Mouse (Mus musculus) hindbrain, embryonic 13.5 days (tissue): ENCODE measurements around the gene 2810459M11Rik. TPM values are rescaled to one million over a fixed set of nuclear protein-coding genes. Genes with fewer than 3 reads are reported as not detected.
A peak's percentile ranks its signal among the peaks of the same experiment; 100 is the strongest.

Experiments
- ATAC-seq: fragments of 200-750 bp; cut with Nextera tagmentation; 2 replicates; pipeline ENCODE4 v1.8.0; 2017; ENCODE audit warnings: moderate TSS enrichment; ENCODE audit not compliant: low FRiP score
- H3K27ac ChIP-seq: fragments of 300-500 bp; sonication (generic); 2 replicates; pipeline ENCODE4 v1.5.1; 2015; ENCODE audit warnings: inconsistent platforms, mild to moderate bottlenecking, moderate library complexity
- H3K27me3 ChIP-seq: fragments of 300-500 bp; sonication (generic); 2 replicates; pipeline ENCODE4 v1.6.1; 2015; ENCODE audit warnings: mild to moderate bottlenecking, inconsistent platforms
- H3K36me3 ChIP-seq: fragments of 300-500 bp; sonication (generic); 2 replicates; pipeline ENCODE4 v1.6.1; 2015; ENCODE audit warnings: mild to moderate bottlenecking, inconsistent platforms
- H3K4me1 ChIP-seq: fragments of 300-500 bp; sonication (generic); replicated peaks from 2 replicates; pipeline ENCODE4 v1.6.1; 2015; ENCODE audit warnings: inconsistent platforms
- H3K4me2 ChIP-seq: fragments of 300-500 bp; sonication (generic); 2 replicates; pipeline ENCODE4 v1.6.1; 2015; ENCODE audit warnings: inconsistent platforms, mild to moderate bottlenecking, moderate library complexity
- H3K4me3 ChIP-seq: fragments of 300-500 bp; sonication (generic); 2 replicates; pipeline ENCODE4 v1.5.1; 2015; ENCODE audit warnings: mild to moderate bottlenecking, inconsistent platforms
- H3K9ac ChIP-seq: fragments of 300-500 bp; sonication (generic); 2 replicates; pipeline ENCODE4 v1.6.1; 2015; ENCODE audit warnings: mild to moderate bottlenecking, inconsistent platforms
- H3K9me3 ChIP-seq: fragments of 300-500 bp; sonication (generic); 2 replicates; pipeline ENCODE4 v1.6.1; 2016; ENCODE audit warnings: inconsistent platforms
- WGBS: fragments of 180-500 bp; shearing (Covaris S2); methylation state at CpG from one replicate; pipeline ENCODE4 v1.1.7; 2015; 5-methylcytosine and 5-hydroxymethylcytosine counted together
- polyA plus RNA-seq: library from polyadenylated mRNA; unstranded; fragments of >200 nt; fragmentation: Nextera tagmentation; extraction: Ambion mirVana; gene quantifications from 2 replicates; pipeline ENCODE4 v1.2.1, GENCODE M21; 2015

Gene 2810459M11Rik
- polyA plus RNA-seq, 1 experiment from 2014 or later = 3.9 TPM

DNA sequence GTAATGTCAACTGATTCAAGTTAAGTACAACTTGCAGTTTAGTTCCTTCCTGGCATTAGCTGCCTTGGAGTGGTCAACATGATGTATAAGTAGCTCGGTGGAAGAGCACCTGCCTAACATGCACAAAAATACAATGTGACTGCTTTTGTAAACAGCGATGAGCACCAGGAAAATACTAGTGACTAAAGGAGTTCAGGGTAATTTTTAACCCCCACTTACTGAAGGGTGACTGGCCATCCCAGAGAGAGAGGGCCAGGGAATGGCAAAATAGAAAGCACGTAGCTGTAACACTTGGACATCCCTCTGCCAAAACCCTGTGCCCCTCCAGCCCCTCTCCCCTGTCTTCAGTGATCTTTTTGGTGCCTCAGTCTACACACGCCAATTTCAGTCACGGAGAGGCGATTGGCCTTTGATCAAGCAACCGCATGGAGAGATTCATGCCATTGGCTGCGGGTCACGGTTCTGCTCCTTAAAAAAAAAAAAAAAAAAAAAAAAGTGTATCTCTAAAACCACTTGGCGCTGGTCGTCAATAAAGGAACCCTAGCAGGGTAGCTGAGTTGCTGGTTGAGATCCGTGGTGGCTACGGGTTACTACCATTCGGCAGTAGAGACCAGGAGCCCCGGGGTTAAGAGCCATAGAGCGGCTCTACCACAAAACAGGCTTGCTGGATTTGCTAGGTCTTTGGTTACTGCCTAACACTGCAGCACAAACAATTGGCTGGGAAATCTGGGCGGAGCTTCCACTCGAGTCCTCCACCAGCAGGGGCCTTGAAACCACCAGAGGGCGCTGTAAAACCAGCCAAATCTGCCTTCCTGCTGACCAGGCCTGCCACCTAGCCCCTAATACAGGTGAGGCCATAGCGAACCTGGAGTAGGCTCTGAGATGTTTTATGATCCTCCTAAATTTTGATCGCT lies 13.4 kb downstream of the 2810459M11Rik start:
- peak overlapping the region; percentile 57 for H3K4me2 ChIP-seq
- H3K4me3 ChIP-seq = peak overlapping the region; percentile 39
- H3K27ac ChIP-seq = peak overlapping the region; percentile 61
- ATAC-seq = peak; percentile 83
- H3K9ac ChIP-seq = peak overlapping the region; percentile 63
- no peaks in the 10 kb centered on the region for H3K9me3 ChIP-seq
- WGBS = 8% methylated on average over 21 of the region's 21 CpGs
- H3K27me3 ChIP-seq = no peaks in the 10 kb centered on the region
- no peaks in the 10 kb centered on the region for H3K36me3 ChIP-seq
- H3K4me1 ChIP-seq = peaks cover 6% of the 10 kb centered on the region

DNA sequence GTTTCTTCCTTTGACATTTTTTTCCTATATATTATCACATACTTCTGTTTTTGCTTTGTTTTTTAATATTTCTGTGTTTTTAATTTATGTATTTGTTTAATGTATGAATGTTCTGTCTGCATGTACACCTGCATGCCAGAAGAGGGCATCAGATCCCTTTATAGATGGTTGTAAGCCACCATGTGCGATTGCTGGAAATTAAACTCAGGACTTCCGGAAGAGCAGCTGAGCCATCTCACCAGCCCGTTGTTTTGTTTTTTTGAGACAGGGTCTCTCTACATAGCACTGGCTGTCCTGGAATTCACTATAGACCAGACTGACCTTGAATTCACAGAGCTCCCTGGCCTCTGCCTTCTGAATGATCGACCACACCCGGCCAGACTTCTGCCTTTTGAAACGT lies 16.9 kb downstream of the 2810459M11Rik start:
- Histone ChIP-seq H3K9ac (no peak overlapping the region), H3K36me3 (0 out of 2 replicates have a peak, but pooled peaks cover 4% of the 10 kb centered on the region), H3K27me3 (no peaks in the 10 kb centered on the region), H3K27ac (no peak overlapping the region), H3K9me3 (no peaks in the 10 kb centered on the region), H3K4me2 (no peak overlapping the region), H3K4me1 (peaks cover 17% of the 10 kb centered on the region), H3K4me3 (no peak overlapping the region)
- no peak for ATAC-seq
- WGBS = 90% methylated on average over 6 of the region's 6 CpGs

DNA sequence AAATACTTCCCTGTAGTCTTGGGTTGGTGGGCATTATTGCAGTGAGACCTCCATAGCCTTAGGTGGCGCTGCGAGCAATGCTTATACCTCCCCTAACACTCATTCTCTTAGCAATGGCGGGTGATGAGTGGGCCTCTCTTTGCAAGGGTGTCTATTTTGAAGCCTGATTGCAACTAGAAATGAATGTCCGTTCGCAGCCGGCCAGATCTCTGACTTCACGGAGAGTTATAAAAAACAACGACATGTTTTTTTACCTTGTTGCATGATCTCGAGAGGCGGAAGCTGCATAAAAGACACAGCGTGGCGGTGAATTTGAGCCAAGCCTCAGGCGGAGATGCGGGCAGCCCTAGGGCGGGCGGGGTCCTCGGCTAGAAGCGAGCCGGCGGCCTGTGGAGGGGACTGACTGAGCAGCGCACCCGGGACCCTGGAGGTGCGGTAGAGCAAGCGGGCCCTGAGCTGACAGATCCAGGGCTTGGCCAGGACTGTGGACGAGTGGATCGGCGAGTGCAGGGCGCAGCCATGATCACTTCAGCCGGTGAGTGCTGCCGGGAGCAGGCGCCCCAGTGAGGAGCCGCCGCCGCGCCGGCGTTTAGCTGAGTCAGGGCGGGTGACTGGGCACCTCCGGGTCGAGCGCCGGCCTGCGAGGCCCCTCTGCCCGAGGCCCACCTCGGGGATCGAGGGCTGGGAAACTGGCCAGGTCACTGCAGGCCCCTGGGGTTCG lies 18.8 kb downstream of the 2810459M11Rik start, which contains the start of gene Psmd1:
Psmd1 (plus strand) TSS at position 117 of the 721 bp plus-strand sequence.
- peak; percentile 95 for ATAC-seq

DNA sequence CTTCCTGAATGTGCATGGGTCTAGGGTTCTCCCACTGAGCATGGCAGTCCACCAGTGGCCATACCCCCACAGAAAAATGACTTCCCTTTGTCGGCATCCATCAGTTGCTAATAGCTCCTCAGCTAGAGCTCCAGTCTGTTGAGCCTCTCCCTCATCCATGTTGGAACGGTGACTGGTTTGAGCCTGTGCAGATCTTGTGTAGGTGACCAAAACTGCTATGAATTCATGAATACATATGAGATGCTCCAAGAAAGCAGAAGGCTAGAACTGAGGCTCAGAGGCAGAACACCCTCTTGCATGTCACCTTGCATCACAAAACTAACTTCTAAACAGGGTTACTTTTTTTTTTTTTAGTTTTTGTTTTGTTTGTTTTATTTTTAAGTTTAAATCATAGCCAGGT lies 30.9 kb downstream of the 2810459M11Rik start:
- Histone ChIP-seq H3K9me3 (no peaks in the 10 kb centered on the region), H3K27ac (no peak overlapping the region), H3K36me3 (peaks cover 78% of the 10 kb centered on the region), H3K4me2 (no peak overlapping the region), H3K9ac (no peak overlapping the region), H3K4me3 (no peak overlapping the region), H3K27me3 (no peaks in the 10 kb centered on the region), H3K4me1 (no peaks in the 10 kb centered on the region)
- WGBS = 96% methylated on average over 2 of the region's 2 CpGs
- no peak for ATAC-seq

More for the DNA sequence above, 18.8 kb downstream of the 2810459M11Rik start, which contains the start of gene Psmd1:
- WGBS = under 1% methylated on average over 47 of the region's 47 CpGs
- H3K9me3 ChIP-seq = no peaks in the 10 kb centered on the region
- H3K27ac ChIP-seq = peak within 1 kb of the TSS; percentile 89
- peak within 1 kb of the TSS; percentile 99 for H3K9ac ChIP-seq
- peak within 1 kb of the TSS; percentile 87 for H3K4me2 ChIP-seq
- 0 out of 2 replicates have a peak, but pooled peaks cover 4% of the 10 kb centered on the region for H3K36me3 ChIP-seq
- peaks cover 13% of the 10 kb centered on the region for H3K4me1 ChIP-seq
- H3K27me3 ChIP-seq = no peaks in the 10 kb centered on the region
- peak within 1 kb of the TSS; percentile 99 for H3K4me3 ChIP-seq

DNA sequence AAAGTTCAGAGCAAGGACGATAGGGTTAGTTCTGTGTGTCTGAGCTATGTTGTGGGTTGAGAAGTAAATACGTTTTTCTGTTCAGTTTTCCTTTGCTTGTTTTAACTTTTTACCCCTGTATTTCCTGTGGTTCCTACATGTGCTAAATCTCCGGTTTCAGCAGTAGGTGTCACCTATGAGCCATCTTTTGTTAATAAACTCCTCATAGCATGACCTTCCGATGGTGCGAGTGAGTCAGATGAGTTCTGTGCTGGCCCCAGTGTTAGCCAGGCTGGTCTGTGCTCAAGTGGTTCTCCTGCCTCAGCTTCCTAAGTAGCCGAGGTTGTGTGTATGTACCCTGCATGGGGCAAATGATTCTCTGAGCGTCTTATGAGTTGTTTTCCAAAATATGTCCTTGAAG lies 48.8 kb downstream of the 2810459M11Rik start:
- Histone ChIP-seq H3K4me2 (no peak overlapping the region), H3K36me3 (peaks cover 68% of the 10 kb centered on the region), H3K4me3 (no peak overlapping the region), H3K27ac (no peak overlapping the region), H3K9ac (no peak overlapping the region), H3K27me3 (no peaks in the 10 kb centered on the region), H3K4me1 (no peaks in the 10 kb centered on the region), H3K9me3 (no peaks in the 10 kb centered on the region)
- ATAC-seq = no peak
- WGBS = 94% methylated on average over 7 of the region's 7 CpGs

DNA sequence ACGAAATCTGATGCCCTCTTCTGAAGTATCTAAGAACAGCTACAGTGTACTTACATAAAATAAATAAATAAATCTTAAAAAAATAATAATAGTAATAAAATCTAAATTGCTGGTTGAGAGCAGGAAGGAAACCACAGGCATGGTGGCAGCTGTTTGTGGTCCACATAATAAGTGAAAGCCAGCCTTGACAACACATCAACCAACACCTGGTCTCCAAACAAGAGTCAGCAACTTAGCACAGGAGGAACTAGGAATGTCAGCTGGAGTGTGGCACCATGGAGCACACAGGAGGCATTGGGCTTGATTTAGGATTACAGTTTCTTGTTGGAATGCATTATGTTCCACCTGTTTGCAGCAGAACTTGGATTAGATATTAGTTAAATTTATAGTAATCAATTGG lies 59.4 kb downstream of the 2810459M11Rik start:
- Histone ChIP-seq H3K4me3 (no peak overlapping the region), H3K27me3 (no peaks in the 10 kb centered on the region), H3K9ac (no peak overlapping the region), H3K4me2 (no peak overlapping the region), H3K27ac (no peak overlapping the region), H3K36me3 (peaks cover 22% of the 10 kb centered on the region), H3K9me3 (no peaks in the 10 kb centered on the region), H3K4me1 (no peaks in the 10 kb centered on the region)
- ATAC-seq = no peak
- 94% methylated on average over 1 of the region's 1 CpGs for WGBS

Other genes with a start within 250 kb of the 2810459M11Rik start
- gene Itm2c, start 151.6 kb upstream of the 2810459M11Rik start, polyA plus RNA-seq = 166 and 167 TPM in 2 replicates
- gene 4933407L21Rik, start 117.4 kb upstream of the 2810459M11Rik start, polyA plus RNA-seq = 3.5 and 3.6 TPM in 2 replicates
- 0.04 and 0.17 TPM in 2 replicates for gene Gpr55, start 84.9 kb upstream of the 2810459M11Rik start, polyA plus RNA-seq
- 0.23 and 0.35 TPM in 2 replicates for gene Spata3, start 29.0 kb upstream of the 2810459M11Rik start, polyA plus RNA-seq
- gene Psmd1, start 18.5 kb downstream of the 2810459M11Rik start, polyA plus RNA-seq = 184 and 194 TPM in 2 replicates
- 0.32 and 0.44 TPM in 2 replicates for gene Htr2b, start 66.1 kb downstream of the 2810459M11Rik start, polyA plus RNA-seq
- gene Gm21972, start 87.8 kb downstream of the 2810459M11Rik start, polyA plus RNA-seq = 0.48 and 0.60 TPM in 2 replicates
- gene Armc9, start 108.9 kb downstream of the 2810459M11Rik start, polyA plus RNA-seq = 31.9 and 34.7 TPM in 2 replicates